Mouse (Mus musculus): ENCODE data around the gene Tnrc6b.
"Not testable (repeated sequence)": the region's sequence is repeated elsewhere in the genome, so short reads cannot be mapped to it uniquely, and the experiment has no call there.

The Tnrc6b gene

GRCm38 (mm10) chr15:80850004-80850403 lies 138.9 kb downstream of the Tnrc6b start:
- no peak for DNase-seq (ENCODE audit: low spot score in 2 of 2)

GRCm38 (mm10) chr15:80850682-80851475 lies 139.8 kb downstream of the Tnrc6b start:
- peak in 1 of 2 experiments; percentile 32 for DNase-seq (ENCODE audit: low spot score in 2 of 2)

GRCm38 (mm10) chr15:80852122-80852521 lies 141.0 kb downstream of the Tnrc6b start:
- no peak for DNase-seq (ENCODE audit: low spot score in 2 of 2)

GRCm38 (mm10) chr15:80852527-80852926 lies 141.4 kb downstream of the Tnrc6b start:
- not testable (repeated sequence) for DNase-seq (ENCODE audit: low spot score in 2 of 2)

GRCm38 (mm10) chr15:80859366-80859765 lies 148.3 kb downstream of the Tnrc6b start:
- DNase-seq (ENCODE audit: low spot score in 2 of 2) = no peak

- no peak for DNase-seq (ENCODE audit: low spot score in 2 of 2)
Observed at GRCm38 (mm10) chr15:80861302-80861701, 150.2 kb downstream of the Tnrc6b start.

- DNase-seq (ENCODE audit: low spot score in 2 of 2) = peak in 1 of 2 experiments; percentile 47
Observed at GRCm38 (mm10) chr15:80862027-80862426, 150.9 kb downstream of the Tnrc6b start.

- DNase-seq (ENCODE audit: low spot score in 2 of 2) = not testable (repeated sequence)
Observed at GRCm38 (mm10) chr15:80868603-80869002, 157.5 kb downstream of the Tnrc6b start.

- peak in 1 of 2 experiments; percentile 45 for DNase-seq (ENCODE audit: low spot score in 2 of 2)
Observed at GRCm38 (mm10) chr15:80874726-80875125, 163.6 kb downstream of the Tnrc6b start.

- peak; percentile 60 to 76 for DNase-seq (ENCODE audit: low spot score in 2 of 2)
Observed at GRCm38 (mm10) chr15:80876231-80876630, 165.1 kb downstream of the Tnrc6b start.

- DNase-seq (ENCODE audit: low spot score in 2 of 2) = no peak
Observed at GRCm38 (mm10) chr15:80884095-80884494, 173.0 kb downstream of the Tnrc6b start.

- DNase-seq (ENCODE audit: low spot score in 2 of 2) = no peak
Observed at GRCm38 (mm10) chr15:80886361-80887156, 175.4 kb downstream of the Tnrc6b start.

GRCm38 (mm10) chr15:80892341-80892740 lies 181.2 kb downstream of the Tnrc6b start:
- no peak for DNase-seq (ENCODE audit: low spot score in 2 of 2)

- DNase-seq (ENCODE audit: low spot score in 2 of 2) = no peak
Observed at GRCm38 (mm10) chr15:80896741-80897140, 185.6 kb downstream of the Tnrc6b start.

GRCm38 (mm10) chr15:80897911-80898310 lies 186.8 kb downstream of the Tnrc6b start:
- no peak for DNase-seq (ENCODE audit: low spot score in 2 of 2)

- no peak for DNase-seq (ENCODE audit: low spot score in 2 of 2)
Observed at GRCm38 (mm10) chr15:80899806-80900205, 188.7 kb downstream of the Tnrc6b start.

GRCm38 (mm10) chr15:80901806-80902513 lies 190.8 kb downstream of the Tnrc6b start:
- DNase-seq (ENCODE audit: low spot score in 2 of 2) = no peak

GRCm38 (mm10) chr15:80904776-80905175 lies 193.7 kb downstream of the Tnrc6b start:
- DNase-seq (ENCODE audit: low spot score in 2 of 2) = not testable (repeated sequence)

GRCm38 (mm10) chr15:80910183-80910582 lies 199.1 kb downstream of the Tnrc6b start:
- DNase-seq (ENCODE audit: low spot score in 2 of 2) = no peak

GRCm38 (mm10) chr15:80910790-80911531 lies 199.8 kb downstream of the Tnrc6b start:
- DNase-seq (ENCODE audit: low spot score in 2 of 2) = no peak

- DNase-seq (ENCODE audit: low spot score in 2 of 2) = no peak
Observed at GRCm38 (mm10) chr15:80912175-80912574, 201.1 kb downstream of the Tnrc6b start.

Measured in right cerebral cortex, postnatal 10 days (tissue).